Mouse (Mus musculus) T-cell, adult 2 months (primary cell): Measurements from ENCODE around the gene Gm7145.
"Not testable (repeated sequence)": the region's sequence is repeated elsewhere in the genome, so short reads cannot be mapped to it uniquely, and the experiment has no call there.

Source experiments
- DNase-seq: peaks from one replicate; pipeline ENCODE4 v3.0.0; 2022; ENCODE audit warnings: low spot score

The Gm7145 gene

DNA sequence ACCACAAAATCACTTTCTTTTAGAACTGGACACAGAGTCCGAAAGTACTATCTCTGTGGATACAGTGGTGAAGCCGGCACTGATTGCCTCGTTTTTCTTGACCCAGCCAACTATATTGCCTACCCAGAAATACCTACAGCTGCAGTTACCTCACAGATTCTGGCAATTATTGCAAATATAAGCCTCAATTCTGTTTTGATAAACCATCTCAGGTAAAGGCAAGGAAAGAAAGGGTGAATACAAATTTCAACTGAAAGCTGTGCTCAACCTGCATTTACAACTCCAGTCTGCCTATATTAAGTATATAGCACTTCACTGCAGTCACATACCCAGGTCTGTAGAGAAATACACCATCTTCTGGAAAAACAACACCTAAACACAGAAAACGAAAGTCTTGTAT lies at the start of gene Gm7145:
Gene Gm7145, plus strand, starts transcription at position 301 of the 400 bp plus-strand sequence.
- no peak for DNase-seq

GRCm38 (mm10) chr1:117927715-117928114 lies 38.0 kb upstream of the Gm7145 start, which contains the start of gene Gm28168:
Gm28168 (plus strand) TSS chr1:117928015.
- DNase-seq, result not testable (repeated sequence)

- DNase-seq, result not testable (repeated sequence)
Observed at GRCm38 (mm10) chr1:118003876-118004275, 38.1 kb downstream of the Gm7145 start.

- not testable (repeated sequence) for DNase-seq
Observed at GRCm38 (mm10) chr1:118012736-118013135, 47.0 kb downstream of the Gm7145 start.
